Mouse (Mus musculus): ENCODE measurements around the gene Matn1. TPM values are rescaled to one million over a fixed set of nuclear protein-coding genes. Genes with fewer than 3 reads are reported as not detected.

Gene Matn1
- 0.38 TPM in 1 of 2 replicates, not detected in the other for total RNA-seq (2014; rRNA removed)
- 0.20 and 0.27 TPM in 2 replicates for polyA plus RNA-seq (2015; fragmentation: Nextera tagmentation; extraction: Ambion mirVana)

DNA sequence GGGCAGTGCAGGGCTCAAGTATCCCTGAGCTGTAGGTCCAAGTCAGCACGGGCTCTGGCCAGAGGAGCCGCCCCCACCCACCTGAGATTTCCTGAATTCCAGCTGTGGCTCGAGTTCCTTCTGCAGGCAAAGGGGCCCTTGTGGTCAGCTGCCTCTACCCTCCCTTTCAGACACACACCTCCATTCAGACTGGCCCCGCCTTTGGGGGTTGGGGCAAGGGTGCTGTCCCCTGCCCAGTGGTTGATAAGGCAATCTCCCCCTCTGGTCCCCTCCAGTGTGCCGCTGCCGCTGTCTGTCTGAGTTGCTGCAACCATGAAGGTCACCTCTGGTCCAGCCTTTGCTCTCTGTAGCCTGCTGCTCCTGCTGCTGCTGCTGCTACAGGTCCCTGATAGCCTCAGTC, at the start of gene Matn1:
Matn1 (plus strand) TSS at position 274 of the 400 bp plus-strand sequence.
- DNase-seq (ENCODE audit: low spot score) (no peak), ATAC-seq (ENCODE audit: low FRiP score) (no peak)
- H3K4me2 ChIP-seq (ENCODE audit: low read depth, low read length, poor library complexity, severe bottlenecking), result no peak within 1 kb of the TSS
- H3K27ac ChIP-seq (ENCODE audit: low read depth, low read length), result no peak within 1 kb of the TSS
- H3K36me3 ChIP-seq (ENCODE audit: insufficient read depth, low read length), result no peaks in the 10 kb centered on the region
- no peaks in the 10 kb centered on the region for H3K27me3 ChIP-seq (ENCODE audit: insufficient read depth, low read length)
- no peaks in the 10 kb centered on the region for H3K4me1 ChIP-seq (ENCODE audit: insufficient read depth, low read length)
- WGBS, result 68% methylated on average over 6 of the region's 6 CpGs
- no peak within 1 kb of the TSS for H3K9ac ChIP-seq (replicated peaks; ENCODE audit: low read length, poor library complexity, severe bottlenecking)
- no peaks in the 10 kb centered on the region for H3K9me3 ChIP-seq (ENCODE audit: low read length)
- no peak for TF ChIP-seq CTCF (IDR thresholded peaks at IDR 0.05)
- no peak within 1 kb of the TSS for H3K4me3 ChIP-seq (ENCODE audit: low read depth, low read length)

DNA sequence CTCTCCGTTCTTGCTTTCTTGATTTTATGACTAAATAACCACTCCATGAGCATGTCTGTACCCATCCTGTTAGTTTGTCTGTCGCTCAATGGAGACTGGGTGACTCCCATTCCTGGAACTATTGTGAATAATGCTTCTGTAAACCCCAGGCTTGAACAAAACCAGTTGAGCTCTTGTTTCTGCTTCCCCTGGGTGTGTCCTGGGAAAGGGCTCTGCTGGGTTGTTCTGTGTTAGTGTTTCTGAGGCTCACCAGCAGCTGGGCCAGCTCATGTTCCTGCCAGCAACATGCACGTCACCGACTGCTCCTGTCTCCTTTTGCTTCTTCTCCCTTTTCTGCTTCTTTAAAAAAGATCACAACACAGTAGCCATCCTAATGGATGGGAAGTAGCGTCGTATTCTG, 48.5 kb upstream of the Matn1 start:
- H3K4me3 ChIP-seq (ENCODE audit: low read depth, low read length), result no peak overlapping the region
- ATAC-seq (ENCODE audit: low FRiP score), result no peak
- H3K4me2 ChIP-seq (ENCODE audit: low read depth, low read length, poor library complexity, severe bottlenecking), result no peak overlapping the region

GRCm38 (mm10) chr4:130896372-130896771, 47.8 kb upstream of the Matn1 start:
- peak; percentile 83 for TF ChIP-seq CTCF (IDR thresholded peaks at IDR 0.05)
- Histone ChIP-seq H3K9ac (replicated peaks; ENCODE audit: low read length, poor library complexity, severe bottlenecking) (no peak overlapping the region), H3K9me3 (ENCODE audit: low read length) (no peaks in the 10 kb centered on the region), H3K27me3 (ENCODE audit: insufficient read depth, low read length) (no peaks in the 10 kb centered on the region), H3K36me3 (ENCODE audit: insufficient read depth, low read length) (no peaks in the 10 kb centered on the region), H3K27ac (ENCODE audit: low read depth, low read length) (no peak overlapping the region), H3K4me2 (ENCODE audit: low read depth, low read length, poor library complexity, severe bottlenecking) (no peak overlapping the region), H3K4me3 (ENCODE audit: low read depth, low read length) (no peak overlapping the region), H3K4me1 (ENCODE audit: insufficient read depth, low read length) (no peaks in the 10 kb centered on the region)
- ATAC-seq (ENCODE audit: low FRiP score) (no peak), DNase-seq (ENCODE audit: low spot score) (peak; percentile 58)
- WGBS, result 72% methylated on average over 2 of the region's 2 CpGs

More for the DNA sequence above, 48.5 kb upstream of the Matn1 start:
- no peak for TF ChIP-seq CTCF (IDR thresholded peaks at IDR 0.05)
- WGBS, result 92% methylated on average over 6 of the region's 6 CpGs
- Histone ChIP-seq H3K27me3 (ENCODE audit: insufficient read depth, low read length) (no peaks in the 10 kb centered on the region), H3K27ac (ENCODE audit: low read depth, low read length) (no peak overlapping the region), H3K36me3 (ENCODE audit: insufficient read depth, low read length) (no peaks in the 10 kb centered on the region), H3K9ac (replicated peaks; ENCODE audit: low read length, poor library complexity, severe bottlenecking) (no peak overlapping the region), H3K4me1 (ENCODE audit: insufficient read depth, low read length) (no peaks in the 10 kb centered on the region), H3K9me3 (ENCODE audit: low read length) (no peaks in the 10 kb centered on the region)
- no peak for DNase-seq (ENCODE audit: low spot score)

DNA sequence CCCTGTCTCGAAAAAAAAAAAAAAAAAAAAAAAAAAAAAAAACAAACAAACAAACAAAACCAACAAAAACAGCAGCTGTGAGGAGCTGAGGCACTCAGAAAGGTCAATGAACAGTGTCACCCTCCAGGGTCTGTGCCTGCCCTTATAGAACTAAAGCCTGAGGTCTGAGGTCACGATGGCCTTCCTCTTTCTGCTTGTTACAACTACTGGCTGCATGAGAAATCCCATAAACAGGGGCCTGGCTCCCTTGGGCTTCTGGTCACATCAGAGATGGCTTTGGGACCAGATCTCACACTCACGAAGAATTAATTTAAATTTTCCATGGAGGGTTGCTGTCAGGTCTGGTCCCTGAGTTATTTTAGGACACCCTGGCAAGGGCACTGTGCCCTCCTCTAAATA, 44.8 kb upstream of the Matn1 start:
- Histone ChIP-seq H3K4me1 (ENCODE audit: insufficient read depth, low read length) (no peaks in the 10 kb centered on the region), H3K27ac (ENCODE audit: low read depth, low read length) (no peak overlapping the region), H3K9me3 (ENCODE audit: low read length) (no peaks in the 10 kb centered on the region), H3K4me3 (ENCODE audit: low read depth, low read length) (no peak overlapping the region), H3K9ac (replicated peaks; ENCODE audit: low read length, poor library complexity, severe bottlenecking) (no peak overlapping the region), H3K4me2 (ENCODE audit: low read depth, low read length, poor library complexity, severe bottlenecking) (no peak overlapping the region), H3K27me3 (ENCODE audit: insufficient read depth, low read length) (no peaks in the 10 kb centered on the region), H3K36me3 (ENCODE audit: insufficient read depth, low read length) (no peaks in the 10 kb centered on the region)
- ATAC-seq (ENCODE audit: low FRiP score) (no peak), DNase-seq (ENCODE audit: low spot score) (no peak)
- no peak for TF ChIP-seq CTCF (IDR thresholded peaks at IDR 0.05)
- WGBS, result 76% methylated on average over 2 of the region's 3 CpGs

DNA sequence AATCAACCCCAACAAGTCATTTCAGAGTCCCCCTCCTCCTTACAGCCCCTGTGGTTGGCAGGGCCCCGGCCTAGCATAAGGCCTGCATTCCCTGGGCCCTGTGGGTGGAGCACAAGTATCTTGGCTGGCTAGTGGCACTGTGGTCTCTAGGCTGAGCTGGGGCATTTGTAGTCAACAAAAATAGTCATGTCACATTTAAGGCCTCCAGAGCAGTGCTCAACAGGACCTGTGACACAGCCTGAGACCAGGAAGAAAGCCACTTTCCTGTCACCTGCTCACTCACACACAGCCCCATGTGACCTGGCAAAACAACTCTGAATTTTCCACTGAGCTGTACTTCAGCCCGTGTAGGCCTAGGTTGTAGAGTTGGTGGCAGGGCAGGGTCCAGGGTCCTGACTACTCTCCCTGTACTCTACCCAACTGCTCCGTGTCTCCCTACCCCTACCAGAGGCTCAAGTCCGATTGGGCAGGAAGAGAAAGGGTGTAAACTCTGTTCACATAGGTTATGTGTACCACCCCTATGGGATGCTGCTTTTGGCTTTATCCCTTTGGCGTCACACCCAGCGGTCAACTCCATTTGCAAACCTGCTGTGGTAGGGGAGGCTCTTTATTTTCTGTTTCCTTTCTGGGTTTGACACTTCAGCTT, 44.3 kb upstream of the Matn1 start:
- no peak overlapping the region for H3K27ac ChIP-seq (ENCODE audit: low read depth, low read length)
- DNase-seq (ENCODE audit: low spot score), result no peak
- no peak overlapping the region for H3K4me3 ChIP-seq (ENCODE audit: low read depth, low read length)
- H3K36me3 ChIP-seq (ENCODE audit: insufficient read depth, low read length), result no peaks in the 10 kb centered on the region
- no peak overlapping the region for H3K9ac ChIP-seq (replicated peaks; ENCODE audit: low read length, poor library complexity, severe bottlenecking)
- no peaks in the 10 kb centered on the region for H3K27me3 ChIP-seq (ENCODE audit: insufficient read depth, low read length)
- no peaks in the 10 kb centered on the region for H3K4me1 ChIP-seq (ENCODE audit: insufficient read depth, low read length)
- TF ChIP-seq CTCF (IDR thresholded peaks at IDR 0.05), result no peak
- no peak overlapping the region for H3K4me2 ChIP-seq (ENCODE audit: low read depth, low read length, poor library complexity, severe bottlenecking)
- no peaks in the 10 kb centered on the region for H3K9me3 ChIP-seq (ENCODE audit: low read length)
- no peak for ATAC-seq (ENCODE audit: low FRiP score)
- WGBS, result 90% methylated on average over 6 of the region's 6 CpGs

- no peaks in the 10 kb centered on the region for H3K36me3 ChIP-seq (ENCODE audit: insufficient read depth, low read length)
- H3K27me3 ChIP-seq (ENCODE audit: insufficient read depth, low read length), result no peaks in the 10 kb centered on the region
- no peak for TF ChIP-seq CTCF (IDR thresholded peaks at IDR 0.05)
- ATAC-seq (ENCODE audit: low FRiP score), result no peak
- DNase-seq (ENCODE audit: low spot score), result no peak
- H3K4me3 ChIP-seq (ENCODE audit: low read depth, low read length), result no peak overlapping the region
- no peak overlapping the region for H3K4me2 ChIP-seq (ENCODE audit: low read depth, low read length, poor library complexity, severe bottlenecking)
- 90% methylated on average over 7 of the region's 7 CpGs for WGBS
- H3K4me1 ChIP-seq (ENCODE audit: insufficient read depth, low read length), result no peaks in the 10 kb centered on the region
- H3K9me3 ChIP-seq (ENCODE audit: low read length), result no peaks in the 10 kb centered on the region
- H3K27ac ChIP-seq (ENCODE audit: low read depth, low read length), result no peak overlapping the region
- no peak overlapping the region for H3K9ac ChIP-seq (replicated peaks; ENCODE audit: low read length, poor library complexity, severe bottlenecking)
Observed at GRCm38 (mm10) chr4:130900746-130901145, 43.4 kb upstream of the Matn1 start.
